15 mouse cellular contexts compared by ENCODE assay signal in the genomic region with DNA sequence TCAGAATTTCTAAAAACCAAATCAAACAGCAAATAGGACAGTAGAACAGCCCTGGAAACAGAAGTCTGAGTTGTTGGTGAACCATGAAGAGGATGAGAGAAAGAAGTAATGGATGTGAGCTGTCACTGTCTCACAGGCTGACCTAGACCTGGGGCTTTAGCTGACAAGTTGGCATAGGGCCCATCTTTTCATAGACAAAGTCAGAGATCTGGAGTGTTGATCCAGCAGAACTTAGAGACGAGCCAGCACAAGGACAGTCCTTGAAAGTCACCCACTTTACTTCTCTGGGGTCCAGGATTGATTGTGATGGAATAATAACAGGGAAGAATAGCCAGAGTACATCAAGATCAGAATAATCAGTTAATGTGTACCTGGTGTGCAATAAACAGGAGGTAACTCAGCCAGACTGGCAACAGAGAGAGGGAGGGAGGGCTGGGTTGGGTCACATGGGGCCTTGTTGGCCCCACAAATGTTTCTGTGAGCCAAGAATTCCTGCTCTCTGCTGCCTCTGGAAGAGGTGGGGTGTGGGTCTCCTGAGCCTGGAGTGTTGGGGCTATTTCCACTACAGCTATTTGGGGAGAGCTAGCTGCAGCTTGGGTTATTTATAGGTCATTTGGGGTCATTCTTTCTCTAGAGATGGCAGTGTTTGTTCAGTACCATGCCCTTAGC. TPM values are rescaled to one million over a fixed set of nuclear protein-coding genes. Genes with fewer than 3 reads are reported as not detected.
DNase-seq lines count a peak whose midpoint lies in the region; ATAC-seq and TF ChIP-seq lines count a peak whose summit lies in the region.
"Had no signal": no experiment of that assay in that cellular context is flagged by ENCODE, and none has a peak within 500 bp of the region (broad histone marks: within the 10 kb centered on the region; RNA-seq: fewer than 3 reads in every experiment).

No protein-coding gene starts in this region.

- no peak for TF ChIP-seq POLR2A in testis, adult 2 months (IDR thresholded peaks at IDR 0.05; ENCODE audit: control insufficient read depth, low read depth, low read length)

- no peak for TF ChIP-seq EP300 in stomach, postnatal 0 days (optimal IDR thresholded peaks at IDR 0.05)

- no peak for ATAC-seq in forebrain, embryonic 11.5 days (replicated peaks; ENCODE audit: low FRiP score)
- no peak for ATAC-seq in forebrain, embryonic 12.5 days (ENCODE audit: low FRiP score)
- ATAC-seq in intestine, postnatal 0 days = peak; percentile 55
- ATAC-seq in stomach, postnatal 0 days (ENCODE audit: low FRiP score, low TSS enrichment) = peak; percentile 32; the same call in 1 of the 2 replicates
- ATAC-seq: forebrain, postnatal 0 days; midbrain, embryonic 15.5 days had no signal

- 77% methylated on average over 1 of the region's 1 CpGs for WGBS in forebrain, embryonic 11.5 days
- whole genome bisulfite sequencing in forebrain, embryonic 12.5 days = 84% methylated on average over 1 of the region's 1 CpGs
- WGBS in intestine, postnatal 0 days = 21% methylated on average over 1 of the region's 1 CpGs
- WGBS in stomach, postnatal 0 days = 42% methylated on average over 1 of the region's 1 CpGs

- no peak overlapping the region for H3K4me3 ChIP-seq in forebrain, embryonic 11.5 days (ENCODE audit: low read depth, low read length)
- no peak overlapping the region for H3K4me3 ChIP-seq in forebrain, embryonic 12.5 days (replicated peaks)
- no peak overlapping the region for H3K4me3 ChIP-seq in testis, adult 2 months (ENCODE audit: control insufficient read depth, low read depth, low read length)
- H3K4me3 ChIP-seq in intestine, postnatal 0 days (ENCODE audit: low read depth, low read length) = no peak overlapping the region
- H3K4me3 ChIP-seq in stomach, postnatal 0 days (ENCODE audit: low read depth, low read length) = no peak overlapping the region
- H3K4me3 ChIP-seq: embryonic facial prominence, embryonic 13.5 days; midbrain, embryonic 15.5 days had no signal

- no peak overlapping the region for H3K27ac ChIP-seq in forebrain, embryonic 11.5 days (ENCODE audit: low read depth, low read length)
- no peak overlapping the region for H3K27ac ChIP-seq in forebrain, embryonic 12.5 days
- 0 out of 2 replicates have a peak overlapping the region, but pooled peaks have one; percentile 26 for H3K27ac ChIP-seq in testis, adult 2 months (ENCODE audit: control insufficient read depth, insufficient read depth, low read depth, low read length)
- no peak overlapping the region for H3K27ac ChIP-seq in intestine, postnatal 0 days (ENCODE audit: low read depth, low read length)
- no peak overlapping the region for H3K27ac ChIP-seq in stomach, postnatal 0 days (replicated peaks)
- H3K27ac ChIP-seq: embryonic facial prominence, embryonic 13.5 days; midbrain, embryonic 15.5 days had no signal

- no peak for TF ChIP-seq CTCF in testis, adult 2 months (IDR thresholded peaks at IDR 0.05; ENCODE audit: control insufficient read depth, insufficient read depth, insufficient replicate concordance, low read depth, low read length)
- no peak for TF ChIP-seq CTCF in intestine, postnatal 0 days (IDR thresholded peaks at IDR 0.05; ENCODE audit: low read depth)
- TF ChIP-seq CTCF in stomach, postnatal 0 days (IDR thresholded peaks at IDR 0.05; ENCODE audit: low read depth) = no peak

- H3K9me3 ChIP-seq in forebrain, embryonic 11.5 days (ENCODE audit: control insufficient read depth, low read length) = no peaks in the 10 kb centered on the region
- H3K9me3 ChIP-seq in forebrain, embryonic 12.5 days = no peaks in the 10 kb centered on the region
- no peaks in the 10 kb centered on the region for H3K9me3 ChIP-seq in intestine, postnatal 0 days (ENCODE audit: control insufficient read depth)
- H3K9me3 ChIP-seq in stomach, postnatal 0 days (ENCODE audit: control insufficient read depth, low read length) = no peaks in the 10 kb centered on the region
- H3K9me3 ChIP-seq: embryonic facial prominence, embryonic 13.5 days; midbrain, embryonic 15.5 days had no signal

- no peaks in the 10 kb centered on the region for H3K36me3 ChIP-seq in forebrain, embryonic 11.5 days (ENCODE audit: control insufficient read depth, insufficient read depth, low read length)
- no peaks in the 10 kb centered on the region for H3K36me3 ChIP-seq in forebrain, embryonic 12.5 days (replicated peaks)
- no peaks in the 10 kb centered on the region for H3K36me3 ChIP-seq in testis, adult 2 months (ENCODE audit: control insufficient read depth, insufficient read depth, low read length)
- peaks cover 8% of the 10 kb centered on the region; the same call in 1 of the 2 replicates for H3K36me3 ChIP-seq in intestine, postnatal 0 days (ENCODE audit: control insufficient read depth, insufficient read depth)
- H3K36me3 ChIP-seq in stomach, postnatal 0 days (ENCODE audit: control insufficient read depth, insufficient read depth, low read length) = no peaks in the 10 kb centered on the region
- H3K36me3 ChIP-seq: midbrain, embryonic 15.5 days had no signal

- DNase-seq in forebrain, embryonic 11.5 days (ENCODE audit: low spot score) = peak; percentile 23
- DNase-seq in testis, postnatal 10 days (ENCODE audit: low spot score) = no peak
- no peak for DNase-seq in stomach, postnatal 0 days (ENCODE audit: low spot score)
- no peak for DNase-seq in frontal cortex, adult 2 months (ENCODE audit: extremely low spot score in 1 of 2, low spot score in 1 of 2)
- no peak for DNase-seq in urinary bladder, postnatal 14 days (ENCODE audit: low spot score)
- DNase-seq: cerebellum, adult 9-10 months; forebrain, postnatal 0 days; left cerebral cortex, postnatal 4 days; lung, postnatal 10 days; thymus, postnatal 14 days had no signal

- H3K9ac ChIP-seq in forebrain, embryonic 11.5 days (ENCODE audit: low read length) = no peak overlapping the region
- no peak overlapping the region for H3K9ac ChIP-seq in forebrain, embryonic 12.5 days
- H3K9ac ChIP-seq in intestine, postnatal 0 days (ENCODE audit: low read depth, low read length) = no peak overlapping the region
- no peak overlapping the region for H3K9ac ChIP-seq in stomach, postnatal 0 days (ENCODE audit: low read length)
- H3K9ac ChIP-seq: embryonic facial prominence, embryonic 13.5 days; forebrain, postnatal 0 days; midbrain, embryonic 15.5 days had no signal

- H3K27me3 ChIP-seq in forebrain, embryonic 11.5 days (ENCODE audit: control insufficient read depth, insufficient read depth, low read length) = no peaks in the 10 kb centered on the region
- no peaks in the 10 kb centered on the region for H3K27me3 ChIP-seq in forebrain, embryonic 12.5 days
- no peaks in the 10 kb centered on the region for H3K27me3 ChIP-seq in testis, adult 2 months (ENCODE audit: control insufficient read depth, insufficient read depth, low read length)
- H3K27me3 ChIP-seq in intestine, postnatal 0 days (replicated peaks; ENCODE audit: control insufficient read depth, insufficient read depth, low read length) = no peaks in the 10 kb centered on the region
- no peaks in the 10 kb centered on the region for H3K27me3 ChIP-seq in stomach, postnatal 0 days (ENCODE audit: control insufficient read depth, insufficient read depth, low read length)
- H3K27me3 ChIP-seq: embryonic facial prominence, embryonic 13.5 days; midbrain, embryonic 15.5 days had no signal

- no peaks in the 10 kb centered on the region for H3K4me1 ChIP-seq in forebrain, embryonic 11.5 days (replicated peaks; ENCODE audit: control insufficient read depth, insufficient read depth, low read length)
- no peaks in the 10 kb centered on the region for H3K4me1 ChIP-seq in forebrain, embryonic 12.5 days
- no peaks in the 10 kb centered on the region for H3K4me1 ChIP-seq in testis, adult 2 months (ENCODE audit: control insufficient read depth, insufficient read depth, low read length)
- 0 out of 2 replicates have a peak, but pooled peaks cover 2% of the 10 kb centered on the region for H3K4me1 ChIP-seq in intestine, postnatal 0 days (replicated peaks; ENCODE audit: control insufficient read depth, insufficient read depth, low read length)
- no peaks in the 10 kb centered on the region for H3K4me1 ChIP-seq in stomach, postnatal 0 days (replicated peaks; ENCODE audit: control insufficient read depth, insufficient read depth)
- H3K4me1 ChIP-seq: embryonic facial prominence, embryonic 13.5 days; midbrain, embryonic 15.5 days had no signal

- H3K4me2 ChIP-seq in forebrain, embryonic 11.5 days (ENCODE audit: low read depth, low read length, severe bottlenecking) = no peak overlapping the region
- H3K4me2 ChIP-seq in forebrain, embryonic 12.5 days = no peak overlapping the region
- H3K4me2 ChIP-seq in intestine, postnatal 0 days (replicated peaks; ENCODE audit: low read depth) = no peak overlapping the region; the same call in 1 of the 2 replicates
- no peak overlapping the region for H3K4me2 ChIP-seq in stomach, postnatal 0 days (replicated peaks; ENCODE audit: low read depth)
- H3K4me2 ChIP-seq: embryonic facial prominence, embryonic 13.5 days; midbrain, embryonic 15.5 days had no signal

RNA-seq across cellular contexts. Expression of a gene that starts 10.9 kb away (rescaled TPM):
- polyA plus RNA-seq in forebrain, embryonic 11.5 days (2014; fragmentation: Nextera tagmentation; extraction: Ambion mirVana) = 34.3 and 37.0 TPM in 2 replicates
- 32.0 and 34.1 TPM in 2 replicates for polyA plus RNA-seq in forebrain, embryonic 12.5 days (2016; fragmentation: Nextera tagmentation; extraction: Ambion mirVana)
- 30.9 and 35.0 TPM in 2 replicates for polyA plus RNA-seq in testis, adult 2 months (2012; rRNA removed)
- 13.3 and 14.7 TPM in 2 replicates for polyA plus RNA-seq in intestine, postnatal 0 days (2015; fragmentation: Nextera tagmentation; extraction: Ambion mirVana)
- polyA plus RNA-seq in stomach, postnatal 0 days (2015; fragmentation: Nextera tagmentation; extraction: Ambion mirVana) = 16.0 and 17.3 TPM in 2 replicates
- polyA plus RNA-seq in frontal cortex, adult 2 months (2012; rRNA removed) = 19.9 and 21.7 TPM in 2 replicates

RNA-seq across cellular contexts. Expression of a gene that starts 10.9 kb away (rescaled TPM):
- polyA plus RNA-seq in forebrain, embryonic 11.5 days (2014; fragmentation: Nextera tagmentation; extraction: Ambion mirVana) = 20.3 and 20.9 TPM in 2 replicates
- polyA plus RNA-seq in forebrain, embryonic 12.5 days (2016; fragmentation: Nextera tagmentation; extraction: Ambion mirVana) = 17.7 and 20.5 TPM in 2 replicates
- 5.7 and 6.2 TPM in 2 replicates for polyA plus RNA-seq in testis, adult 2 months (2012; rRNA removed)
- polyA plus RNA-seq in intestine, postnatal 0 days (2015; fragmentation: Nextera tagmentation; extraction: Ambion mirVana) = 2.6 and 2.9 TPM in 2 replicates
- polyA plus RNA-seq in stomach, postnatal 0 days (2015; fragmentation: Nextera tagmentation; extraction: Ambion mirVana) = 3.1 and 3.9 TPM in 2 replicates
- 5.8 and 7.2 TPM in 2 replicates for polyA plus RNA-seq in frontal cortex, adult 2 months (2012; rRNA removed)

RNA-seq across cellular contexts. Expression of a gene that starts 24.9 kb away (rescaled TPM):
- polyA plus RNA-seq in forebrain, embryonic 11.5 days (2014; fragmentation: Nextera tagmentation; extraction: Ambion mirVana) = 1.5 and 1.6 TPM in 2 replicates
- polyA plus RNA-seq in forebrain, embryonic 12.5 days (2016; fragmentation: Nextera tagmentation; extraction: Ambion mirVana) = 0.96 and 1.6 TPM in 2 replicates
- 2.0 and 3.5 TPM in 2 replicates for polyA plus RNA-seq in testis, adult 2 months (2012; rRNA removed)
- polyA plus RNA-seq in intestine, postnatal 0 days (2015; fragmentation: Nextera tagmentation; extraction: Ambion mirVana) = 0.51 and 0.99 TPM in 2 replicates
- polyA plus RNA-seq in stomach, postnatal 0 days (2015; fragmentation: Nextera tagmentation; extraction: Ambion mirVana) = 0.51 and 0.85 TPM in 2 replicates
- 1.6 and 1.7 TPM in 2 replicates for polyA plus RNA-seq in frontal cortex, adult 2 months (2012; rRNA removed)

Comparison
In these comparisons a context has a peak if more than half of its experiments do, and no peak if none do; other contexts are left out.
1. ATAC-seq: peak in intestine, postnatal 0 days (single experiment) and stomach, postnatal 0 days (single experiment); none in forebrain, embryonic 11.5 days (single experiment) and forebrain, embryonic 12.5 days (single experiment).